Mouse (Mus musculus) thymus, postnatal 14 days (tissue): ENCODE data around the gene Myf5.

Experiments
- DNase-seq: peaks from one replicate; pipeline ENCODE4 v3.0.0; 2021

The Myf5 gene

DNA sequence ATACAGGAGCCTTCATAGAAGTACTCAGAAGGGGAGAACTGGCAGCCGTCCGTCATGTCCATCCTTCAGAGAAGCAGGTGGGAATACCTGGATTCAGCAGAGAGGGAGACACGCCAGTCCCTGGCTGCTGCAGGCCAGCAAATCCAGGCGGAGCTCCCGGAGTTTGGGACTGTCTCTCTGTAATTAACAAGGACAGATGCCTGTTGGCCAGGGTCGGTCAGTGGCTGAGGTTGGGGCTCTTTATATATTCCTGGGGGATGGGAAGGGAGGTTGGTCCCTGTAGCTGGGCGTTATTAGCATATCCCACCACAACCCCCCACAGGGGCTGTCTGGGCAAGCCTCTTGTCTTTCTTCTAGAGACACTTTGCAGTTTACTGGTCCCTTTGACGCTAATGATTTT lies at the start of gene Myf5:
Myf5 (minus strand) TSS at position 265 of the 400 bp plus-strand sequence.
- no peak for DNase-seq

DNA sequence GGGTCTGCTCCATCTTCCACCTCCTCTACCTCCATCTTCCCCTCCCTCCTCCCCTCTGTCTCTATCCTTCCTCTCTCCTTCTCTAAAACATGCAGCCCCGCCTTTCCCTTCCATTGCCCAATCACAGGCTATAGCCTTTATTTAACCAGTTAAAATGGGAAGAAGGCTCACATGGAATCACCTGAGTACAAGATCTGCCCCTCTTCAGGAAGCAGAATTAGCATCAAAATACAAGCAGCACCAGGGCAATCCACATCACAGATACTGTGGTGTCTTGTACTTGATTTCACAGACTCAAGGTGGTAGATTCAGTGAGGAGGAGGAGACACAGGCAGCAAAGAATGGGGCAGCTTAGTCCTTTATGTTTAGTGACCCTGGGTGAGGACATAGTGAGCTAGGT lies 42.8 kb upstream of the Myf5 start:
- DNase-seq = no peak

DNA sequence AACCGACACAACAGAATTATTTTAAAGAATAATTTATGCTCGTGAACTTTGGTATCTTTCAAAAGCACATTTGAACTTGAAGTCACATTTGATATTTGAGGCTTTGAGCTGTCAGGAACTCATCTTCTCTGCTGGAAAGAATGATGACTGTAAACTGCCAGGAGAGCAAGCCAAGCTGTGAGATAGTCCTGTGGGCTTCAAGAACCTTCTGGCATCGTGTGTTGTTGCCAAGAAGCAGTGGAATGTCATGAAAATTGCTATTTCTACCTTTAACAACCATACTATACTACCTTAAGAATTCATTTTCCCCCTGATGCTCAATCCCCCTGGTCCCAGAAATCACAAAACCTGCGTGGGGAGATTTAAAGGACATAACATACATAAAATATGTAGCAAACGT lies 33.3 kb upstream of the Myf5 start:
- no peak for DNase-seq

DNA sequence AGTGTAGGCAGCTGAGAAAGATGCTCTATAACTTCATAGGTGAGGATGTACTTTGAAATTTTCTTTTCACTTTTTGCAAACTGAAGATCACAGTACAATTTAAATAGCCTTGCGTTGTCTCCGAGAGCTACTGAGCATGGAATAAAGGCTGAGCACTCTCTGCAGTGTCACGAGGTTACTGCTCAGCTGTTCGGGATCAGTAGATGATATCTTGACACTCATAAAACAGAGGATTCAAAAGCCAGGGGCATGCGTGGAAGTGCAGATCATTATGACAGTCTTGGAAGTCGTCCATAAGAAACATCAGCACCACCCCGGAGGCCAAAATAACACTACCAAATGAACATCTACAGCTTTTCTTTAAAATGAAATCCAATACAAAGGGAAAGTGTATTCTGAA lies 30.7 kb upstream of the Myf5 start:
- DNase-seq = no peak

DNA sequence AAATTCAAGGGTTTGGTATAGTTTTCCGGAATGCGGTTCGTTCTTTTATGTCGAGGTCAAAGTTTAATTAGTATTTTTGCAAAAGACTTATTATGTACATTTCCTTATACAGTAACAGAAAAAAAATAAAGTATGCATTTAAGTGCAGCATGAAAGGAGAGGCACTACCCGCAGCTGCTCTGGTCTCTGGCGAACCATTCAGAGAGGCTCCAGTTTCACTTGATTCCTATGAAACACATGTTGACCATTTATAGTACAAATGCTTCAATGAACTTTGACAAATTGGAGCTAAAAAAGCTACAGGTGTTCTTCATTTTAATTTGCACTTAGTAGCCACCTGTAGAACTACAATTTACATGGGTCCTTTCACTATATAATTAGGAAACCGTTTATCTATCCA lies 28.8 kb upstream of the Myf5 start:
- no peak for DNase-seq

DNA sequence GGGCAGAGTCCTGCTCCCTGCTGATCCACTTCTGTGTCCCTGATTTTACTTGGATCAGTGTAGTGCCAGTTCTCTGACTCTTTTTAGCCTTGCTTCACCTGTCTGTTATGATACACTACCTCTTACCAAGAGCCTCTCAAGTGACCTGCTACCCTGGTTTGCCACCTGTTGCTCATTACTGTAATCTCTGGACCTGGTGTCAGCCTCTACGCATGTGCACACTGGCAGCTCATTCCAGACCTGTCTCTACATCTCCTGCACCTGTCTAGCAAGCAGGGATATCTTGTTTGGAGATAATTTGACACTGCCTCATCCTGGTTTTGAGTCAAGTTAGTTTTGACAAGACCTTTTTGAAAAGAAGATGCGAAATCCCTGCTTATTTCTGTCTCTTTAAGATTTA lies 20.5 kb upstream of the Myf5 start:
- DNase-seq = no peak

DNA sequence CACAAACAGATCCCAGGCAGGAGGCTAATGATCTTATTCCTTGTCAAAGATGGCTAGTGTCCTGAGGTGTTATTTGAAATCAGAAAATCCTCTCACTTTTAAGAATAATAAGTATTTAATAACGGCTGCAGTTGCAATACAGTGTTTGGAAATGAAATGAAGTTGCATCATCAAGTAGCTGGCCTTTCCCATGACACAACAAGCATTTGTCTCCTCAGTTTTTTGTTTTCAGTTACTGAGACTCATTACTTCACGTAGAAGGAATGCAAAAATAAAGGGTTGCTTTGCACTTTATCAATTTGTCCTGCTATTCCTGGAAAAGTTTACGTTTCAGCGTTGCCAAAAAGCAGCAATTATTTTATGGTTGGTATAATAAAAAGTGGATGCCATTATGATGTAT lies 17.5 kb upstream of the Myf5 start:
- DNase-seq = no peak

DNA sequence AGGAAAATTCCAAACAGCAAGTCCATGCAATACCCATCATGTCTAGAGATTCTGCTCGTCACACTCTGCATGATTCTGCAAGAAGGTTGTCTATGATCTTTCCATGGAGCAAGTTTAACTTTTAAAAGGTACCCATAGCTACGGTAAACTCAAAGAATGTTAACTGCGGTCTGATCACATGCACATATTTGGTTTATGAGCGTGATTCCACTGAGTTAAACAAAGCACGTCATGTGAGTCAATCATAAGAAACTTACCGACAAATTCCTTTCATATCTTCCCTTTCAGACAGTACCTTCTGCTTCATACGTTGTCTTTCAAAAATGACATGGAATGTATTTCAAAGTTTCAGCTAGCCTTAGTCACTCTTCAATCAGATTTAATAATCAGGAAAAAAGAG lies 16.3 kb upstream of the Myf5 start:
- no peak for DNase-seq

DNA sequence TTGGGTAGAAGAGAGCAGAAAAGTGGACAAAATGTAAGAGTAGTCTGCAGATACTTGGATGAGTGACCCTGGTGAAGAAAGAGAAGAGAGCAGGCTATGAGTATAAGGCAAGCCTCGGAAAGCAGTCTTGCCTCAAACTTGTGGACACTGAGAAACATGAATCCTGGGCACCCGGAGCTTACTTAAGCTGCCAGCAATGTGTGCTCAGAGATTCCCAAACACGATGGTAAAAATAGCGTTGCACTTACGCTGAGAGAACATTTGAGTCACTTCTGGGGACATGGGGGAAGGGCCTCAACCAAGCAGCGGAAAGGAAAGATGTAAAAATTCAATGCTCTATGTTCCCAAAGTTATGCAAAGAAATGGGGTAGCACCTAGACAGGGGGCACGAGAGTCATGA lies 13.7 kb upstream of the Myf5 start:
- DNase-seq = no peak

DNA sequence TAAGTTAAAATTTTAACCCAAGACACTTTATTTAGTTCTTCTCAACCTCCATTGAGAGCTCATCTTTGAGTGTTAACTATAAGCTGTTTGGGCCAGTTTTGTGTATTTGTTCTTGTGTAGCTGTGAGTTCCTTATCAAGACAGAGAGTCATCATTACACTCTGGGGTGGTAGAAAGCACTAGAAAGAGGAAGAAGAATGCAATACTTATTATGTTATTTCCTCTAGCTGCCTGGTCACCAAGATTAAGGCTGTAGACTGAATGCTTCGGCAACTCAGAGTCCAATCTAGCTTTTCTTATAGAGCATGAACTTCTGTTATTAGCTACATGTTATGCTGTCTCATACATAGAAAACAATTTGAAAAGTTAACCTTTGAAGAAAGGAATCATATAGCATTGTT lies 10.5 kb upstream of the Myf5 start:
- no peak for DNase-seq

DNA sequence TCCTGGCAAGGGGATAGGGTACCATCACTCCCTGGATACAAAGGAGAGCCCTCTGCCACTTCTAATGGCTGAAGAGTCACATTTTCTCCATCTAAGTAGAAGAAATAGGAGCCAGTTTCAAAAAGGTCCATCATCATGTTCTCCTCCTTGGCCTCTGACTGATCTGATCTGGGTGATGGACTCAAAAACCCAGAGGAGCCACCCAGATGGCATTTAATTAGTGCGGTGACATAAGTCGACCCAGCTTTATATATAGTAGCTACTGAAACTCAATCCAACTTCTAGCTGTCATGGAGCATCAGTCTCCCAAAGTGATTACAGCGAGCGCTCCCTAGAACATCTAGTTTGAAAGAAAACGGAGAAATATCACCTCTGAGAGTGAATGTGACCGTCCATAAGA lies 8.6 kb upstream of the Myf5 start, which contains the start of gene Myf6:
Myf6 (minus strand) TSS at position 170 of the 400 bp plus-strand sequence.
- no peak for DNase-seq

DNA sequence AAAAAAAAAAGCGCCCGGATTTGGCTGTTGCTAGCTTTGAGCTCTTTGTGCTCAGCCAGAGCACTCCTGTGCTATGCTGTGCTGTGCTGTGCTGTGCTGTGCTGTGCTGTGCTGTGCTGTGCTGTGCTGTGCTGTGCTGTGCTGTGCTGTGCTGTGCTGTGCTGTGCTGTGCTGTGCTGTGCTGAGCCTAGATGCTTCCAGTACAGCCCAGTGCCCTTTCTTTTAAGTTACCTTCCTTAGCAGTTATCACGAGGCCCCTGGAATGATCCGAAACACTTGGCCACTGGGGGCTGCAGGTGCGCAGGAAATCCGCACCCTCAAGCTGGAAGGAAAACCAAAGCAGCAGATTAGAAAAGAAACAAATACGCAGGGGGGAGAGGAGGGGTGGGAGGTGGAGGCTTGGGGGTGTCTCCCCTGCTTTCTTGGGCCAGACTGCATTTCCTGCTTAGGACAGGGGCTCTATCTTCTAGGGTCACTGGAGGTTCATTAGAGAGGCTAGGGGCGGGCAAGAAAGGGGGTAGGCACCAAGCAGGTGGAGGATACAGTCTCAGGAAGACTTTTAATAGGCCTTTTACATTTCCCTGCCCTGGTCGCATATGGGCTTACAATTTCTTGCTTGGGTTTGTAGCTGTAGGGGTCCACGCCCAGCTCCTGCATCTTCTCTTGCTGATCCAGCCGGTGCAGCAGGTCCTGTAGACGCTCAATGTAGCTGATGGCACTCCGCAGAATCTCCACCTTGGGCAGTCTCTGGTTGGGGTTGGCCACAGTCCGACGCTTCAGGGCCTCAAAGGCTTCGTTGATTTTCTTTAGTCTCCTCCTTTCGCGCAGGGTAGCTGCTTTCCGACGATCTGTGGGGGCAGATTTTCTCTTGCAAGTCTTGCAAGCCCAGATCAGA lies 7.9 kb upstream of the Myf5 start:
- no peak for DNase-seq

DNA sequence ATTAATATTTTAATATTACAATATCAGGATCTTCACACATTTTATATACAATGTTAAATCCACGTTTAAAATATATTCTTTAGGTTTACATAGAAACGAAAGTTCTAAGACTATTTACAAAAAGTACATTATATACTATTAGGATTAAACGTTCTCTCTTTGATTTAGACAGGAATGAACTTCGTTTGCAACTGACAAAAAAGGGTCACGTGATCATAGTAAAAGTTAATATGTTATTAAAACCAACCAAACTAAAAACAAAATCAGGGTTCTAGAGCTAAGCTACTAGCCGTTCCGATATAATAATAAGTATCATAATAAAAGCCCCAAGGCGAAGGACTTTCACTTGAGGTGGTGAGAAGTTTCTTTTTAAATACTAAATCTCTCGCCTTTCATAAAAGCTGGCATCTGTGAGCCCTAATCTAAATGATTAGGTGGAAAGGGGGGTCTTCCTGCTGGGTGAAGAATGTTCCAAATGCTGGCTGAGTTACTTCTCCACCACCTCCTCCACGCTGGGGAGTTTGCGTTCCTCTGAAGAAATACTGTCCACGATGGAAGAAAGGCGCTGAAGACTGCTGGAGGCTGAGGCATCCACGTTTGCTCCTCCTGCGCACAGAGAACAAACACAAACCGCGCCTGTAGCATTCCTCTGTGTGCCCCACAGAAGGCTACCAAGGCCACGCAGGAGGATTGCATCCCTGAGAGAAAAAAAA lies 7.1 kb upstream of the Myf5 start:
- DNase-seq = no peak

DNA sequence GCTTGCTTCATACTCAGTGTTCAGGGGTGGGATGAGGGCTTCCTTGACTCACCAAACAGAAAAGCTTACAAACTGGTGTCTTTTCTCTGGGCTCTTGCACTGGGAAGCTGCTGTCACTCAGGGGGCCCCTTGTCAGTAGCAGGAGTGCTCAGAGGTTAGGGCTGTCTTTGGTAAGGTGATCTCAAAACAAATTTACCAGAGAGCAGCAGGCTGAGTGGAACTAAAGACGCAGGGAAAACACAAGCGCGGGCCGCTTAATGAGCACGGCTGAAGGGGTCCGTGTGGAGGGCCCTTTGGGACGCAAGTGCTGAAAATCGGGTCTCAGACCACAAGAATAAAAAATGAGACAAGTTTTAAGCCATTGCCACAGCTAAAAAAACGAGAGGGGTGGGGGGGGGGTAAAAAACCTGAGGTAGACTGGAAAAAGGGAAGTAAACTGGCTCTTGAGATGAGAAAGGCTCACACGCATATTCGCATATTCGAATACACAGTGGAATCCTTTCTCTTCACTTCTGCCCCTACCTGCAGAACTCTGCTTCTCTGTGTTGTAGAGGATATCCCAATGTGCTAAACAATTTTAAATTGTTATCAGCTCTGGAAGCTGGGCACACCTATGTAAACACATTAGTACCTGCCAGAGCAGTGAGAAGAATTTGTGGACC lies 2.9 kb upstream of the Myf5 start:
- DNase-seq = no peak

DNA sequence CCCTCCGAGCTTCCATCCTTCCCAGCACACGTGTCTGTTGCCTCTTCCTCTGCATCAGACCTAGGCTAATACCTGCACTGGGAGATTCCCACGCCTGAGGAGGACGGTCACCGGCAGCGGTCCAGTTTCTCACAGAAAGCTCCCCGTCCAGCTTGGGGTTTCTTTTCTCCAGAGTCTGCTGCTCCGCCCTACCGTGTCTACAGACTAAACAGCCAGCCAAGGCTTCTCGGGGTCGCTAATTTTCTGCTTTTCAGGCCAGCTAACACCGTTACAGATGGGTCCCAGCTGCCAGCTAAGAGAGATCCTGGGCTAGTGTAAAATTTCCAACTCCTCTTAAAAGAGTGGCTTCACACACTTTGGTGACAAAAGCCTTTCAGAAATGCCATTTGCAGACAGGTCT lies 836 bp upstream of the Myf5 start:
- DNase-seq = no peak

DNA sequence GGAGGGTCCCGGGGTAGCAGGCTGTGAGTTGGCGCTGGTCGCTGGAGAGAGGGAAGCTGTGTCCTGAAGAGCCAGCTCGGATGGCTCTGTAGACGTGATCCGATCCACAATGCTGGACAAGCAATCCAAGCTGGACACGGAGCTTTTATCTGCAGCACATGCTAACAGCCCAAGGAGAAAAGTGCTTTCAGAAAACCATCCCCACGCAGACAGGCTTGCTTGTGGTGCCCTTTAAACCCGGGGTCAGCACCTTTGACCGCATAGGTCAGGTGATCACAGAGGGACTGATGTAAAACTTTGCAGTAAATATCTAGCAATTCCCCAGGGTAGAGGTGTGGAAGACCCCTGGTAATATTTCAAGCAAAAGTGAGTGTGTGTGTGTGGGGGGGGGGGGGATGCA lies 1.9 kb downstream of the Myf5 start:
- DNase-seq = no peak

DNA sequence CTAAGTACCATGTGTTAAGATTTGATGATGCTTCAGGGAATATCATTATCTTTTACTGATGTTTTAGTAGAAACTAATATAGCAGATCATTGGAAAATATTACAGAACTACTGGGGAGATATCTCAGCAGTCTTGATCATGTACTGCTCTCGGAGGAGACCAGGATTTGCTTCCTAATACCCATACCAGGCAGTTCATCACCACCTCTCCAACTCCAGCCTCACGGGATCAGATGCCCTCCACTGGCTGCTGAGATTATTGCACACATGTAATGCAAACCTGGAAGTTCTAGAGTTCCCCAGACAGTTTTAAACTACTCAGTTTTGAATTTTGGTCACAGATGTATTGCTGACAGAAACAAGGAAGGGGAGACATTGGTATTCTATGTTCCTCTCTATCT lies 12.4 kb downstream of the Myf5 start:
- DNase-seq = no peak

DNA sequence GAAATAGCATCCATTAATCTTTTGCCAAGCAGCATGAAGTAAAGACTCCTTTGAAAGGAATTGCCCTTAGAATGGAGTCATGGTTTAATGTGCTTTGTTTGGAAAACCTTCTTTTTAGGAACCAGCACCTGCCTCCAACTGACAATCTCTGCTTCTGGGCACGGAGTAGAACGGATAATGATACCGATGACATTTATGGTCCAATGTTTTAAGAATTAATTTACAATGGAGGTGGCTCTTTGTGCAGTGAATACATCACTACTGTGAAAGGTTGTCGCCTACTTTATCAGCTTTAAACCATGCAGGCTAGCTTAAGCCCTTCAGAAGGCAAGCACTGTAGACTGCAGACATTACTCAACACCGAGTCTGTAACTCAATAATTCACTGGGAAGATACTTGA lies 14.2 kb downstream of the Myf5 start:
- DNase-seq = no peak

DNA sequence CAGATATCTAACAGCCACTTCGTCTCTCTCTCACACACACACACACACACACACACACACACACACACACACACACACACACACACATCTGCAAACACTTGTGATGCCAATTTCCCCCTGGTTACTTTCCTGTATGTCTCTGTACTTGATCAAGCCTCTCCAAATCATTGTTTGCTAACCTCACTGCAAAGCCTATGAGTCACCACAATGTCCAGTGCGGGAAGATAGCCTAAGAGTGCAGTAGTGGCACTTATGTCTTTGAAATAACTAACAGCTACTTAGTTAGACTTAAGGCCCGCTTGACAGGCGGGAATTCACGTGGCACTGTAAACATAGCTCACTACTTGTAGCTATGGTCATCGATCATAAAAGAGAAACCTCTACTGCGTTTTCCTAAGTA lies 18.1 kb downstream of the Myf5 start:
- no peak for DNase-seq

DNA sequence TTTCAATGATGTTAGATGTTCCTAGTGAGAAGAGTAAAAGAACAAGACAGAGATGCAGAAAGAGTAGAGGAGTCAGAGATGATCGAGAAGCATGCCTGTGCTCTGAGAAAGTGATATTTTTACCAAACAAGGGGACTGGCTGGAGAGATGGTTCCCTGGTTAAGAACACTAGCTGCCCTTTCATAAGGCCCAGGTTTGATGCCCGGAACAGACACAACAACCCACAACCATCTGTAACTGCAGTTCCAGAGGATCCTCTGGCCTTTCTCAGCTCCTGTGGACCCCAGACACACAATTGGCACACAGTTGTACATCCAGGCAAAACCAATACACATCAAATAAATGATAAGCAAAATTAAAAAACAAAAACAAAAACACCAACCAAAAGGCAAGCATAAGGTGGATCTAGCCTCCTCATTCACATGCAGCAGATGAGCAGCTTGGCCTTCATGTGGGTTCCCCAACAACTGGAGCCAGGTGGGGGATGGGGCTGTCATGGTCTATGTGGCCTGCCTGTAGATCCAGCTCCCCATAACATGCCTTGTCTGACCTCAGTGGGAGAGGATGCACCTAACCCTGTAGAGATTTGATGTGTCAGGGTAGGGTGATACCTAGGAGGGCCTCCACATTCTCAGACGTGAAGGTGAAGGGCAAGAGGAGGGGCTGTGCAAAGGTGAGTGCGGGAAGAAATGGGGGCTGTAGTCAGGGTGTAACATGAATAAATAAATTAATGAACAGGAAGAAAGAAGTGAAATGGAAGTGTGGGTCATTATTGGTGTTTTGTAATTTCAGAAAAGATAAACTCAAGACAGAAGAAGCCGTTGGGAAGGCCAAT lies 36.2 kb downstream of the Myf5 start:
- no peak for DNase-seq

DNA sequence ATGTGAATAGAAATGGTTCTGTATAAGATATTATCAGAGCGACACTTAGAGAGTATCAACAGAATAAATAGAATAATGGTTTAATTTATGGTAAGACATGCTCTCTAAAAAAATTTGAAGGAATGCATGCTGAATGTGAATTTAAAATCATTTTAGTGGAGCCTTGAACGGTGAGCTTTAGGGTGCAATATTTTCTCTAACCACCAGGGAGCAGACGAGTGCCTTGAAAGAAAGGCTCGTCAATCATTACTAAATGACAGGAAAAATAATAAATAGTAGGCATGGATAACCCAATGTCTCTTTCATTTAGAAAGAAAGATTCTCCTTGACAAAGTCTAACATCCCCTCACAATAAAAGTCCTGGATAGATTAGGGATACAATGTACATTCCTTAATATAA lies 43.2 kb downstream of the Myf5 start:
- no peak for DNase-seq

DNA sequence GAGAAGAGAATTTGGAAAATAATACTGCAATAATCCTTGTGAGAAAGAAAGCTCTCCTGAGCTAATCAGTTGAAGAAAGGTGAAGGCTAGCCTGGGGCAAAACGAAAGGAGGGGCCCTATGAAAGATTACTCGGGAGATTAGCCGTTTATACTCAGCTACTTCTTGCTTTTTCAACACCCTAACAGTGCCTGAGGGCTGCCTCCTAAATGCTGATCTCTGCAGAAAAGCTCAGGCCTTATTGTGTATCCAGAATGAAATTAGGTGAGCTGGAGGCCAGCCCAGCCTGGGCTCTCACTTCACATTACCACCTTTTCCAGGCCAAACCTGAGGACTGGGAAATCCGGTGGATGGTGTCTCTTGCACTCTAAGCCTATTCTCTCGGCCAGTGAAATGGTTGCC lies 49.0 kb downstream of the Myf5 start:
- DNase-seq = no peak
